ENCODE assay signal across 19 mouse cellular contexts in the genomic region with DNA sequence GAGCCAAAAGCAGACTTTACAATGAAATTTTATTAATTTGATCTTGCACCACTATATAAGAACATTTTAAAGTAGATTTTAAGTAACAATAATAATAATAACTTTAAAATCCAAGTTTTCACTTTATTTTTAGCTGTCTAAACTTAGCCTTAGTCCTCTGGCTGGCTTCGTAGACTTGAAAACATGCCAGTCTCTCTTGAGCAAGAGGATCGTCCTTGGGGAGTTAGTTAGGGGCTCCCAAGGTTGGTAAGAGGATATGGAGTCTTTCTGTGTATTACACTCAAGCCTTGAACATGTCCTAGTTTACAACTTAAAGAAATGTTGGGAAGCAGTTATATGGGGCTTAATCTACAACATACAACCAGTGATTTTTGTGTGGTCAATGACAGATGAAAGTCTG.
DNase-seq lines count a peak whose midpoint lies in the region; ATAC-seq lines count a peak whose summit lies in the region.
"Had no signal": no experiment of that assay in that cellular context is flagged by ENCODE, and none has a peak within 500 bp of the region (broad histone marks: within the 10 kb centered on the region; RNA-seq: fewer than 3 reads in every experiment).

No protein-coding gene starts in this region.

- peak; percentile 10 to 76 for DNase-seq in adrenal gland, adult (ENCODE audit: inconsistent age in 2 of 2, low spot score in 1 of 2)
- no peak for DNase-seq in adrenal gland, postnatal 4 days (ENCODE audit: low spot score in 2 of 2)
- DNase-seq in heart, adult 8-10 months (ENCODE audit: low spot score), result peak; percentile 11
- peak; percentile 6 for DNase-seq in NIH3T3 (ENCODE audit: low read depth)
- peak; percentile 25 for DNase-seq in adrenal gland, postnatal 25 days
- DNase-seq in layer of hippocampus, postnatal 10 days (ENCODE audit: low spot score in 2 of 2), result no peak
- DNase-seq: cerebellum, adult 9-10 months; gastrocnemius, postnatal 36 days; kidney, adult 11 months; lung, postnatal 4 days; midbrain, embryonic 14.5 days; spleen, adult 18-20 months had no signal

- no peaks in the 10 kb centered on the region for H3K4me1 ChIP-seq in heart, embryonic 12.5 days (replicated peaks)
- H3K4me1 ChIP-seq: forebrain, embryonic 15.5 days; heart, embryonic 15.5 days; neural tube, embryonic 13.5 days had no signal

- no peak overlapping the region for H3K27ac ChIP-seq in heart, embryonic 12.5 days (ENCODE audit: poor library complexity, severe bottlenecking)
- H3K27ac ChIP-seq: forebrain, embryonic 15.5 days; heart, embryonic 15.5 days; hindbrain, postnatal 0 days; neural tube, embryonic 13.5 days had no signal

- H3K27me3 ChIP-seq in heart, embryonic 12.5 days (replicated peaks), result no peaks in the 10 kb centered on the region
- H3K27me3 ChIP-seq: forebrain, embryonic 15.5 days; heart, embryonic 15.5 days; neural tube, embryonic 13.5 days had no signal

- no peak for ATAC-seq in heart, embryonic 12.5 days (ENCODE audit: insufficient number of reproducible peaks, low FRiP score)
- ATAC-seq in monocyte, adult 5-6 weeks (replicated peaks; ENCODE audit: insufficient number of reproducible peaks, low FRiP score, low TSS enrichment, poor library complexity, severe bottlenecking), result no peak
- ATAC-seq: forebrain, embryonic 15.5 days; hindbrain, postnatal 0 days had no signal

- WGBS in heart, embryonic 12.5 days, result 69% methylated on average over 2 of the region's 2 CpGs

- H3K9ac ChIP-seq in heart, embryonic 12.5 days, result no peak overlapping the region
- H3K9ac ChIP-seq: forebrain, embryonic 15.5 days; heart, embryonic 15.5 days; neural tube, embryonic 13.5 days had no signal

- H3K4me2 ChIP-seq in heart, embryonic 12.5 days, result no peak overlapping the region
- H3K4me2 ChIP-seq: forebrain, embryonic 15.5 days; heart, embryonic 15.5 days; neural tube, embryonic 13.5 days had no signal

- H3K9me3 ChIP-seq in heart, embryonic 12.5 days (replicated peaks), result no peaks in the 10 kb centered on the region
- H3K9me3 ChIP-seq: forebrain, embryonic 15.5 days; heart, embryonic 15.5 days; neural tube, embryonic 13.5 days had no signal

- no peak overlapping the region for H3K4me3 ChIP-seq in heart, embryonic 12.5 days
- H3K4me3 ChIP-seq: forebrain, embryonic 15.5 days; heart, embryonic 15.5 days; myocyte; neural tube, embryonic 13.5 days had no signal

- H3K36me3 ChIP-seq in heart, embryonic 12.5 days, result no peaks in the 10 kb centered on the region
- H3K36me3 ChIP-seq: forebrain, embryonic 15.5 days; heart, embryonic 15.5 days; neural tube, embryonic 13.5 days had no signal

Comparison
In these comparisons a context has a peak if more than half of its experiments do, and no peak if none do; other contexts are left out.
1. DNase-seq: peak in adrenal gland, adult (2 of 2), heart, adult 8-10 months (single experiment), NIH3T3 (single experiment) and adrenal gland, postnatal 25 days (single experiment); none in adrenal gland, postnatal 4 days (0 of 2) and layer of hippocampus, postnatal 10 days (0 of 2).